Mouse (Mus musculus): ENCODE results near the gene Taf9b.
A peak's percentile ranks its signal among the peaks of the same experiment; 100 is the strongest.
"Not testable (repeated sequence)": the region's sequence is repeated elsewhere in the genome, so short reads cannot be mapped to it uniquely, and the experiment has no call there.

Gene Taf9b

GRCm38 (mm10) chrX:106221058-106221457, at the start of gene Taf9b:
Taf9b (minus strand) TSS chrX:106221158.
- no peak for DNase-seq (ENCODE audit: low spot score in 2 of 2)

GRCm38 (mm10) chrX:106255276-106255675, 34.3 kb upstream of the Taf9b start, which contains the start of gene Fnd3c2:
Fnd3c2 (minus strand) TSS chrX:106255376.
- no peak for DNase-seq (ENCODE audit: low spot score in 2 of 2)

- DNase-seq (ENCODE audit: low spot score in 2 of 2) = peak; percentile 25 to 38
Measured at GRCm38 (mm10) chrX:106219171-106220032, 1.6 kb downstream of the Taf9b start.

GRCm38 (mm10) chrX:106209100-106209499, 11.9 kb downstream of the Taf9b start:
- no peak for DNase-seq (ENCODE audit: low spot score in 2 of 2)

GRCm38 (mm10) chrX:106198904-106199303, 22.1 kb downstream of the Taf9b start:
- no peak for DNase-seq (ENCODE audit: low spot score in 2 of 2)

GRCm38 (mm10) chrX:106197308-106197707, 23.6 kb downstream of the Taf9b start:
- no peak for DNase-seq (ENCODE audit: low spot score in 2 of 2)

GRCm38 (mm10) chrX:106194361-106194760, 26.6 kb downstream of the Taf9b start:
- DNase-seq (ENCODE audit: low spot score in 2 of 2) = not testable (repeated sequence)

- no peak for DNase-seq (ENCODE audit: low spot score in 2 of 2)
Measured at GRCm38 (mm10) chrX:106190091-106190490, 30.9 kb downstream of the Taf9b start.

GRCm38 (mm10) chrX:106189356-106189755, 31.6 kb downstream of the Taf9b start:
- DNase-seq (ENCODE audit: low spot score in 2 of 2) = no peak

GRCm38 (mm10) chrX:106187737-106188136, 33.2 kb downstream of the Taf9b start:
- peak in 1 of 2 experiments; percentile 7 for DNase-seq (ENCODE audit: low spot score in 2 of 2)

- peak; percentile 68 to 74 for DNase-seq (ENCODE audit: low spot score in 2 of 2)
Measured at GRCm38 (mm10) chrX:106186713-106187649, 34.0 kb downstream of the Taf9b start, which contains the start of gene Pgk1. Pgk1 (plus strand) TSS chrX:106187100.

- DNase-seq (ENCODE audit: low spot score in 2 of 2) = no peak
Measured at GRCm38 (mm10) chrX:106185706-106186105, 35.3 kb downstream of the Taf9b start.

GRCm38 (mm10) chrX:106184279-106184678, 36.7 kb downstream of the Taf9b start:
- no peak for DNase-seq (ENCODE audit: low spot score in 2 of 2)

- no peak for DNase-seq (ENCODE audit: low spot score in 2 of 2)
Measured at GRCm38 (mm10) chrX:106176331-106176730, 44.6 kb downstream of the Taf9b start.

GRCm38 (mm10) chrX:106171853-106172154, 49.2 kb downstream of the Taf9b start:
- no peak for DNase-seq (ENCODE audit: low spot score in 2 of 2)

GRCm38 (mm10) chrX:106171106-106171852, 49.7 kb downstream of the Taf9b start:
- DNase-seq (ENCODE audit: low spot score in 2 of 2) = peak; percentile 35 to 53

- DNase-seq (ENCODE audit: low spot score in 2 of 2) = no peak
Measured at GRCm38 (mm10) chrX:106165089-106165488, 55.9 kb downstream of the Taf9b start.

- DNase-seq (ENCODE audit: low spot score in 2 of 2) = no peak
Measured at GRCm38 (mm10) chrX:106164555-106164954, 56.4 kb downstream of the Taf9b start.

GRCm38 (mm10) chrX:106163995-106164394, 57.0 kb downstream of the Taf9b start:
- no peak for DNase-seq (ENCODE audit: low spot score in 2 of 2)

Measured in spleen, postnatal 14 days (tissue).